Mouse (Mus musculus) erythroblast, embryonic 14.5 days (primary cell): ENCODE data around the gene Serpinb1b.

Experiments
- GATA1 ChIP-seq: IDR thresholded peaks from 2 replicates; pipeline ENCODE4 v1.6.1; 2012; ENCODE audit warnings: low read length, inconsistent platforms, mixed read lengths
- TAL1 ChIP-seq: IDR thresholded peaks from 3 replicates; pipeline ENCODE4 v1.6.1; 2012; ENCODE audit warnings: low read length, inconsistent platforms, mixed read lengths

GRCm38 (mm10) chr13:33095575-33095974 lies 17.2 kb downstream of the Serpinb1b start:
- TF ChIP-seq GATA1 (no peak), TAL1 (no peak)
